Mouse (Mus musculus) left cerebral cortex, postnatal 10 days (tissue): ENCODE data around the gene Wrnip1. TPM values are rescaled to one million over a fixed set of nuclear protein-coding genes. Genes with fewer than 3 reads are reported as not detected.
"Not testable (repeated sequence)": the region's sequence is repeated elsewhere in the genome, so short reads cannot be mapped to it uniquely, and the experiment has no call there.

Experiments used
- DNase-seq, 2 experiments: peaks; one replicate each; pipeline ENCODE4 v3.0.0; 2021 to 2022; ENCODE audit warnings: low spot score in 2 of 2, mixed read lengths in 1 of 2; ENCODE audit errors: extremely low spot score in 1 of 2
- intact Hi-C: fragments of 180-260 bp; cut with DNase I; formaldehyde crosslinking; loops from one replicate; pipeline ENCODE4 v1.15.1; 2025
- total RNA-seq, 2 experiments: library from RNA; stranded (reverse); gene quantifications; 2 replicates each; pipeline ENCODE4 v1.2.3; 2021

Gene Wrnip1
- total RNA-seq, 2 experiments from 2014 or later = 55.7 to 57.6 TPM

- DNase-seq = no peak
- intact Hi-C loops = no loop called here
Measured at GRCm38 (mm10) chr13:32841349-32841748, 39.5 kb downstream of the Wrnip1 start.

- intact Hi-C loops = no loop called here
- no peak for DNase-seq
Measured at GRCm38 (mm10) chr13:32846221-32846620, 44.4 kb downstream of the Wrnip1 start.

- intact Hi-C loops = no loop called here
- no peak for DNase-seq
Measured at GRCm38 (mm10) chr13:32849092-32849491, 47.3 kb downstream of the Wrnip1 start.

GRCm38 (mm10) chr13:32849531-32850123 is 47.8 kb downstream of the Wrnip1 start:
- DNase-seq = no peak
- intact Hi-C loops = no loop called here

GRCm38 (mm10) chr13:32850156-32850555 is 48.3 kb downstream of the Wrnip1 start:
- intact Hi-C loops = no loop called here

GRCm38 (mm10) chr13:32850668-32851404 is 49.0 kb downstream of the Wrnip1 start, which contains the start of gene Serpinb1a:
Gene Serpinb1a (minus strand): TSS chr13:32851185.
- intact Hi-C loops = no loop called here
- peak in 1 of 2 experiments; percentile 46 for DNase-seq

More at GRCm38 (mm10) chr13:32850156-32850555, 48.3 kb downstream of the Wrnip1 start:
- DNase-seq = no peak

GRCm38 (mm10) chr13:32851967-32852366 is 50.1 kb downstream of the Wrnip1 start:
- peak; percentile 24 to 36 for DNase-seq
- intact Hi-C loops = no loop called here

- intact Hi-C loops = no loop called here
- no peak for DNase-seq
Measured at GRCm38 (mm10) chr13:32852539-32852938, 50.7 kb downstream of the Wrnip1 start.

GRCm38 (mm10) chr13:32853073-32853472 is 51.2 kb downstream of the Wrnip1 start:
- DNase-seq = no peak
- intact Hi-C loops = no loop called here

- DNase-seq = no peak
- intact Hi-C loops = no loop called here
Measured at GRCm38 (mm10) chr13:32860821-32861220, 59.0 kb downstream of the Wrnip1 start.

- intact Hi-C loops = no loop called here
- no peak for DNase-seq
Measured at GRCm38 (mm10) chr13:32863456-32863855, 61.6 kb downstream of the Wrnip1 start.

GRCm38 (mm10) chr13:32864529-32864928 is 62.7 kb downstream of the Wrnip1 start:
- DNase-seq, intact Hi-C loops: not testable (repeated sequence)

- intact Hi-C loops = no loop called here
- DNase-seq = no peak
Measured at GRCm38 (mm10) chr13:32865591-32865990, 63.8 kb downstream of the Wrnip1 start.

- DNase-seq = peak; percentile 65 to 72
- intact Hi-C loops = no loop called here
Measured at GRCm38 (mm10) chr13:32866484-32866883, 64.6 kb downstream of the Wrnip1 start.

GRCm38 (mm10) chr13:32867030-32867429 is 65.2 kb downstream of the Wrnip1 start:
- intact Hi-C loops = no loop called here

GRCm38 (mm10) chr13:32868233-32868632 is 66.4 kb downstream of the Wrnip1 start:
- DNase-seq, intact Hi-C loops: not testable (repeated sequence)

More at GRCm38 (mm10) chr13:32867030-32867429, 65.2 kb downstream of the Wrnip1 start:
- DNase-seq = no peak

GRCm38 (mm10) chr13:32868843-32869242 is 67.0 kb downstream of the Wrnip1 start:
- DNase-seq = no peak
- intact Hi-C loops = no loop called here
